Mouse (Mus musculus): ENCODE measurements around the gene Asic2. TPM values are rescaled to one million over a fixed set of nuclear protein-coding genes. Genes with fewer than 3 reads are reported as not detected.

Asic2 gene
- total RNA-seq, 2 experiments from 2014 or later: 73.7 to 79.1 TPM

DNA sequence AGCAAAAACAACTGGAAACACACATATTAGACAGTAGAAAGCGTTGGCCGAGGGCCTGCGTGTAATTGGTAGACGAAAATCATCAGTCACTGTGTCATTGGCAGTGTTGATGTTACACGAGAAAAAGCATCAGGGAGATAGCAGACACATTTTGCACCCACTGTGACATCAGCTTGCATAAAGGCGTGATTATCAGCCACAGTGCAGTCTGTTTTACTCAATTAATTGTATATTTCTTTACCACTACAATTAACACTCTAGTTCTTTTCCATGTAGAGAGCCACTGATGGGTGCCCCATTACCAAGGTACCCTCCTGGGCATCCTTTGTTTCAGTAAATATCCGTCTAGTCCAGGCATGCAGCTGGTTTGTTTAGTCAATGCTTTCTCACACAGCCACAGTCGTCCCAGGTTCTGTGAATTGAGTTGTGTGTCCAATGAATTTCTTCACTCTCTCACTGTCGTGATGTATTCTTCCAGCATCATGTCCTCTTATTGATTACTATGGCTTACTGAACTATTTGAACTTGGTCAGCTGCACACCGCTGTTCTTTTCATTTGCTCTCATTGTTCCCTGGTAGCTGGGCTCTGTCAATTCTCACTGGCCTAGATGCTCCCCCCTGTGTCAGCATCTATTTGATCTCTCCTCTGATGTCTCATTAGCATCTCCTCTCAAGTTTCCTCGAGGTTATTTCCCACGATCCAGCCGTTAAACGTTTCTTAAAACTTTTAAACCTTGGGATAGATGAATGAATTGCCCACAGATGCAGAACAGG is 466.6 kb downstream of the Asic2 start:
- intact Hi-C loops (cut with DNase I): loop anchor here (10.0 kb wide), 1 partner anchor 127 kb away; no protein-coding TSS in a partner anchor
- DNase-seq (ENCODE audit: low spot score in 2 of 2): no peak

DNA sequence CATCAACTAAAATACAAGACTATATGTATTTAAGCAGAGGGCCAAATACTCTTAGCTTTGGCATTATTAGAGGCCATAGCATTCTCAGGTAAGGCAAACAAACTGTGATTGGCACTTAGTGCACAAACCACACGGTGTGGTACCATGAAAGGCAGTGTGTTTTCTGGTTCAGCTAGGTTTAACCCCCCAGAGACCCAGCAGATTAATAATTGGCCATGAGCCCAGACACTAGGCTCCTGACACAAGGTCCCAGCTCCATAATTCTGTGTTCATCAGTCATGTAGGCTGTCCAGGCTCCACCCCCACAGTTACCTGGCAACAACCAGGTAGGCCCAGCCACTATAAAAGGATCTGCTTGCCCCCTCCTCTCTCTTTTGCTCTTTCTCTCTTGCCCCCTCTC is 469.3 kb downstream of the Asic2 start:
- no peak for DNase-seq (ENCODE audit: low spot score in 2 of 2)
- intact Hi-C loops (cut with DNase I): no loop called here

GRCm38 (mm10) chr11:81497652-81498391 is 470.4 kb downstream of the Asic2 start:
- DNase-seq (ENCODE audit: low spot score in 2 of 2): no peak

GRCm38 (mm10) chr11:81496446-81496845 is 471.8 kb downstream of the Asic2 start:
- no peak for DNase-seq (ENCODE audit: low spot score in 2 of 2)
- intact Hi-C loops (cut with DNase I): no loop called here

More at GRCm38 (mm10) chr11:81497652-81498391, 470.4 kb downstream of the Asic2 start:
- intact Hi-C loops (cut with DNase I): no loop called here

DNA sequence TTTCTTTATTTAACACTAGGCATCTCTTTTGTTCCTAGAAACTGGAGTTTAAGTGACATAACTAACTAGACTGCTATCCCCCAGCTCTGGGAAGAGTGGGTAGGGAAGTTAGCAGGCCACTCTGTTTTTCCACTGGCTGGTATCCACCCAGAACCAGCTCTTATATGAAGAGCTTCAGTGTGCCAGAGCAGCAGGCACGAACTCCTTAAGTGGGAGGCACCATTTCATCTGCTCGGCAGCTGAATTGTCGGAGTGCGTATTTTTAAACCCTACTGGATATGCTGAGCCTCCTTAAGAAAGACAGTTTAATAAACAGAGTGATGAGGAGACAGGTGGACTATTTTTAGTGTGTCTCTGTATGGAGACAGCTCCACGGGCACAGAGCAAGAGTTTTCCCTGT is 475.9 kb downstream of the Asic2 start:
- intact Hi-C loops (cut with DNase I): no loop called here

DNA sequence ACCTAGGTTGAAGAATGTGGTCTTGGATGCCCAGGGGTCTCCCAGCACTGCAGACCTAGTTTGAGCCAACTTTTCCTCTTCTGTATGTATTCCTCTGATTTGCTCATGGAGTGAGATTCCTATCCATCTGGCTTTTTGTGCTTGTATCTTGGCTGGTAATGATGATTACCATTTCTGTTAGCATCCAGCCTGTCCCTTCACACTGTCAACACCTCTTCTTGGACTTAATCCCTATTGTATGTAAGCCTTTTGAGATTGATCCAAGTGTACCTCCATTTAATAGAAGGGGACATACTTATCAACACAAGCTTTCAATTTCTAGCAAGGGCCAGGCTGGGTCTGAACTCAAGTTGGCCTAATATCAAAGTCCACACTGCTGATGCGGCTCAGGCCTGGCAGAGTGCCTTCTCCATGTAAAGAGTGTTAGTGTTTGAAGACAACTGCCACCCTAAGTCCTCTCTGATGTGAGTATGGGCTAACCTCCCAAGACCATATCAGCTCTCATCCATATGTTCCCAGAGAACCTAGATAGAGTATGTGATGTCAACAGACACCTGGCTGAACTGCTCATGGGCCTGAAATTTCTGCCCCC is 479.0 kb downstream of the Asic2 start:
- intact Hi-C loops (cut with DNase I): no loop called here
- no peak for DNase-seq (ENCODE audit: low spot score in 2 of 2)

More for the DNA sequence above, 475.9 kb downstream of the Asic2 start:
- DNase-seq (ENCODE audit: low spot score in 2 of 2): peak; percentile 51 to 61

DNA sequence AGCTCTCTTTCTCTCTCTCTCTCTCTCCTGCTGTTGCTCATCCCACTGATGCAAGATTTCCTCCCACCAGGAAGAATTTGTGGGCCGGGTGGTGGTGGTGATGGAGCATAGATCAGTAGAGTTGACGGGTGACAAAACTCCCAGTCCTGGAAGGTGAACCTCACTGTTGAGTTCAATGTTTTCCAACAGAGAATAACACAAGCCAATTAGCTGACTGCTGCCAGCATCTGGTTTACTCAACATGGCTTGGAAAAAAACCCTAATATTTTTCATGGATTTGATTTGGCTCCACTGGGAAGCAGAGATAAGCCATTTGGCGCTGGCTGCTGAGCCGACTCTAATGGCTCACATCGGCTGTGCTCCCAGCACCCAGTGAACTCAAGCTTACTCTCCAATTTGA is 479.6 kb downstream of the Asic2 start:
- no peak for DNase-seq (ENCODE audit: low spot score in 2 of 2)
- intact Hi-C loops (cut with DNase I): no loop called here

DNA sequence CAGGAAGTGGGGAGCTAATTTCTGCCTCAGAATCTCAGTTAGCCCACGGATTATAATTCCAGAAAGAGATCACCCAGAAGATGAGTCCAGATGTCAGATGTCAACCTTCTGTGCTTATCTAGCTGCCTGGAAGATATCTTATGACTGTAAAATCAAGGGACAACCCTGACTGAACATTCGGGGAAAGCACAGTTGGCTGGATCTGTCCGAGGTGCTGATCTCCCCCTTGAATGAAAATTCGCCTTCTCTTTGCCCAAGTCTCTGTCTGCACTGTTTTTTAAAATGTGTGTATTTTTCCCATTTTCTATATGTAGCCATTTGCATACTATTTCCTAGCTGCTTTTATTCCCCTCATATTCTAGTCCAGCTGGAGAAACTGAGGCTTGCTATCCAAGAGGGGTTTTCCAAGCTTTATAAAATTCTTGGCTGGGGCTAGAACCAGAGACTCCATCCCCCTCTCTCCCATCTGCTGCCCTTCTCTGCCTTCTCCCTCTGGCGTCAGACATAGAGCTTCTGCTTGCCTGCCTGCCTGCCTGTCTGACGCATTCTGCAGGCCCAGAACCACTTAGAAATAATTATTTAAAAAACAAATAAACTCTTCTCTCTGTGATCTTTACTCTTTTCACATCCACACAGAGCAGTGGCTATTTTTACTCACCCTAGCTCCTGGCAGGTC is 481.9 kb downstream of the Asic2 start:
- DNase-seq (ENCODE audit: low spot score in 2 of 2): peak; percentile 27 to 41
- intact Hi-C loops (cut with DNase I): no loop called here

GRCm38 (mm10) chr11:81481198-81481597 is 487.1 kb downstream of the Asic2 start:
- no peak for DNase-seq (ENCODE audit: low spot score in 2 of 2)
- intact Hi-C loops (cut with DNase I): no loop called here

DNA sequence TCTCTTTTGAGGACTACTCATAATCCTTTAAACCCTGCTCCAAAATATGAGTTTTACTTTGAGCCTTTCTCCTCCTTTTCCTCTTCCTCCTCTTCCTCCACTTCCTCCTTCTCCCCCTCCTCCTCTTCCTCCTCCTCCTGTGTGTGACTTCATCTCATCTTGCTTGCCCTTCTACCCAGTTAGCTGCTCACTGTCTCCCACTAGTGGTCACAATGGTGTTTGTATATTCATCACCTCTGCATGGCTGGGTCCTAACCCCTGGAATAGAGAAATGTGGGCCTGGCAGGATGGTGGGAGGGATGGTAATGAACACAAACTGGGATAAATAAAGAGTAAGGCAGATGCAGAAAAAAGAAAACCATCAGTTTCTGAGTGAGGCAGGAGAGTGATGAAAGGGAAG is 492.0 kb downstream of the Asic2 start:
- intact Hi-C loops (cut with DNase I): no loop called here

DNA sequence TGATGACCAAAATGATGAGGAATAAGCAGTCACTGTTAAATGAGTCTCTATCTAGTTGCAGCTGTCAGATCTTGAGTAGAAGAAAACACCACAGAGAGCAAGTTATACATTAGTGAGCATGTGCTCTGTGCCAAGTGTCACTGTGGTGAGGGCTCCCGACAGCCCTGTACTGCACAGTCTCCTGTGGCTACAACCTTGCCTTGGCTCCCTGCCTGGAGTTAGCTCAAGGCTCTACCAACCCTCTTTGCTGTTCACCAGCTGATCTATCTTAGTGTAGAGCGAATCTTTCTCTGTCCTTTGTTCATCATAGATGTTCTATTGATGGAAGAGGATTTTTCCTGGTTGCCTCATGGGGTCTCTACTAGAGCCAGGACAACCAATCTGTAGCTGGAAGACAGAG is 494.1 kb downstream of the Asic2 start:
- intact Hi-C loops (cut with DNase I): no loop called here
- no peak for DNase-seq (ENCODE audit: low spot score in 2 of 2)

More for the DNA sequence above, 492.0 kb downstream of the Asic2 start:
- DNase-seq (ENCODE audit: low spot score in 2 of 2): no peak

GRCm38 (mm10) chr11:81462199-81462598 is 506.1 kb downstream of the Asic2 start:
- DNase-seq (ENCODE audit: low spot score in 2 of 2): no peak
- intact Hi-C loops (cut with DNase I): no loop called here

GRCm38 (mm10) chr11:81461748-81462147 is 506.5 kb downstream of the Asic2 start:
- intact Hi-C loops (cut with DNase I): no loop called here
- DNase-seq (ENCODE audit: low spot score in 2 of 2): no peak

DNA sequence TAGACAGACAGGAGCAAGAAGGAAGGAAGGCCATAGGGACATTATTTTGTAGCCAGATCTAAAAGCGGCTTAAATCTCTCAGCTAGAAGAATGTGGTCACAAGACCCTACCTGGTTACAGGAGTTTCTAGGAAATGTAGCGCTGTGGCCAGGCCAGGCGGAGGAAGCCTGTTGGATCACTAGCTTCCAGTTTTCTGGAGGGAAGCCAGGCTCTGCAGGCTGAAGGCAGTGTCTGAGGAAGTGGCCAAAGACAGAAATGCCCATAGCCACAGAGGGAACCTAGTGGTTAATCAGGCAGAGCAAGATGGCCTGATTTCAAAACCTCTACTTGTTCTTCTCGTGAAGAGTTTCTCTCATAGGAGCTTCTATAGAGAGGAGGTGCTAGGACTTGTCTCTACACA is 513.3 kb downstream of the Asic2 start:
- intact Hi-C loops (cut with DNase I): loop anchor here (5.0 kb wide), 1 partner anchor 78 kb away; no protein-coding TSS in a partner anchor
- no peak for DNase-seq (ENCODE audit: low spot score in 2 of 2)

- intact Hi-C loops (cut with DNase I): no loop called here
- DNase-seq (ENCODE audit: low spot score in 2 of 2): no peak
These were observed 514.1 kb downstream of the Asic2 start for GRCm38 (mm10) chr11:81454111-81454510.

DNA sequence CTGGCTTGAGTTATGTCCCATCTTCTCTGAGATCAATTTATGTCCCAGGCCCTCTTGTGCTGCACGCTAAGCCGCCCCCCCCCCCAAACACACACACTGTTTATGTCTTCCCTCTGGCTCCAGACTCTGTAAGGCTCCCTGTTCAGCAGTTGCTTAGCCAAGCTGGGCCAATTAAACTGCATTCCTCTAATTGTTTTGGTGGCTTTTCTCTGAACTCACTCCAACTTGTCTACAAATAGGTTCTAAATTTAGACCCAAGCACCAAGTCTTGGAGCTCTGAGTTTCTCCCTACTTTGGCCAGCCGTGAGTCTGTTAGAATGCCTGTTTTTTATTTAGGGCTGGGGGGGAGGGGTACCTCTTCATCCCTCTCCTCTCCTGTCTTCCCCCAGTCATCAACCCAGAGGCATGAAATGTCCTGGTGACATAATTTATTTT is 519.0 kb downstream of the Asic2 start:
- intact Hi-C loops (cut with DNase I): no loop called here
- no peak for DNase-seq (ENCODE audit: low spot score in 2 of 2)

DNA sequence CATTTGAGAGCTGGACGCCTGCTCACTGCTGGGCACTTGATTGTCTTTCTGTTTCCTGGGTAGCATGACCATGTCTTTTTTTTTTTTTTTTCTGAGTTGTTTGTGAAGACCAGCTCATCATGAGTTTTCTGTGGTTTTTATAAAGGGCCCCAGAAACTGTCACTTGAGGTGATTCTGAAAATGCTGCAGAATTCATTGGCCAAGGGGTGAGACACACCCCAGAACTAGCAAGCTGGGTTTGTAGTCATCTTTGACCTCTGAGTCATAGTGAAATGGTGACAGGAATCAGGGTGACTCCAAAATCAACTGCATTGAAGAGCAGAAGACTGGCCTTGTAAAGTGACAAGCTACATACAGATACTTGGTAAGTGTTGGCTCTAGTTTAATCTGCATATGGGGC is 521.9 kb downstream of the Asic2 start:
- DNase-seq (ENCODE audit: low spot score in 2 of 2): no peak
- intact Hi-C loops (cut with DNase I): no loop called here

GRCm38 (mm10) chr11:81426857-81427256 is 541.4 kb downstream of the Asic2 start:
- no peak for DNase-seq (ENCODE audit: low spot score in 2 of 2)
- intact Hi-C loops (cut with DNase I): no loop called here

GRCm38 (mm10) chr11:81419112-81419511 is 549.1 kb downstream of the Asic2 start:
- intact Hi-C loops (cut with DNase I): no loop called here
- DNase-seq (ENCODE audit: low spot score in 2 of 2): peak; percentile 9 to 13

- intact Hi-C loops (cut with DNase I): no loop called here
These were observed 550.2 kb downstream of the Asic2 start for GRCm38 (mm10) chr11:81418027-81418426.

More at GRCm38 (mm10) chr11:81418027-81418426, 550.2 kb downstream of the Asic2 start:
- DNase-seq (ENCODE audit: low spot score in 2 of 2): no peak
